Mouse (Mus musculus) right cerebral cortex, adult 2 months (tissue): ENCODE data around the gene Chchd5.
A peak's percentile ranks its signal among the peaks of the same experiment; 100 is the strongest.

Experiments
- DNase-seq, 2 experiments: peaks; one replicate each; pipeline ENCODE4 v3.0.0; 2021 to 2022; ENCODE audit warnings: low spot score in 2 of 2

The Chchd5 gene

GRCm38 (mm10) chr2:129152751-129153150 is 23.3 kb downstream of the Chchd5 start:
- no peak for DNase-seq

GRCm38 (mm10) chr2:129164815-129165214 is 35.3 kb downstream of the Chchd5 start:
- DNase-seq, result no peak

DNA sequence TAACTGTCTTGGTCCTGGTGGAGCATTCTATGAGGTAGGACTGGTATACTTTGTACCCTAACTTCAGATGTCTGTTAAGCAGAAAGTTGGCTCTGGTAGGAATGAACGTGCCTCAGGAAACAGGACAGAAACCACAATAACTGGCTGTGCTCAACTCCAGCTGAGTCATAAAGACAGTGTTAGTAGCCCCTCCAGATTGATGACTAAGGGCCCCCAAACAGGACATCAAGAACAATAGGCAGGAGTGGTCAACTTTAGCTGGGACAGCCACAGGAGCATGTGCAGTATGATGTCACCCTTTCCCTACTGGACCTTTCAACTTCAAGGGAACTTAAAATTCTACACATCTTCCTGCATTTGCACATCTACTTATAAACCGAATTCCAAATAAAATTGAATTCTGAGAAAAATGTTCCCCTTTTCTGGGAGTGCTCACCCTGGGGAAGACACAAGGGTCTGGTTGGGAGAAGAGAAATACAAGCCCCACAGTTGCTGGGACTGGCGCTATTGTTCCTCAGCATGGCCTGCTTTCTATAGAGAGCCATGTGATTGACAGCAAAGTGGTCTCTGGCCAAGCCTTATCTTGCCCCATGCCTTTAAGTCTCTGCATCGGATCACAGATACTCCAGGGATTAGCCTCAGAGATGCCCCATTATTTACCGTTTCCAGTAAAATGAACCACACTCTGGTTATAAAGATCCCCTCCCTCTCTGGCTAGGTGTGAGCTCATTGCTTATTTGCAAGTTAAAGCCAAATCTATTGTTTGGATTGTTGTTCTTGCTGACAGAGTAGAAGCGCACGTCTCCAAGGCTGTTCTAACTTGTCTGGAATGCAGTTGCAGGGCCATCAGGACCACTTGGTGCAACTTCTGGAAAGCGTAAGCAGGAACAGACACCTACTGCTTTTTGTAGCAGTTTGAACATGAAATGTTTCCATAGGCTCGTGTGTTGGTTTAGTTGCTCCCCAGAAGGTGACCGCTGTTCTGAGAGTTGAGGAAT is 37.3 kb downstream of the Chchd5 start:
- DNase-seq, result no peak

GRCm38 (mm10) chr2:129173386-129173785 is 43.9 kb downstream of the Chchd5 start:
- no peak for DNase-seq

DNA sequence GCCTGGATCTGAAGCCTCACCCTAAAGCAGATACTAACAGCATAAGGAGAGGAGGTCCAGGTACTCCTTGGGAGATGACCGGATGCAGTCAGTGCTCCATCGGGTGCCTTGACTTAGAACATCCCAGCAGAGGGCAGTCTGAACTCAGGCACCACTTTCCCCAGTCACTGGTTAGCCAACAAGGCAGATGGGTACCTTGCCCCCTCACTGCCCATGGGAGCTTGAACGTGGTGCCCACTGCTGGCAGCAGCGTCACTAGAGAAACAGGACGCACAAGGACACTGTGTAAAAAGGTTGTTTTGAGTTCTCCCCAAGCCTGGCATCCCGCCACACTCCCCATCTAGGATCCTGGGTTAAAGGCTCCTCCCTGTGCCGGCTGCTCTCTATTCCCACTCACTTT is 45.0 kb downstream of the Chchd5 start:
- peak; percentile 58 to 65 for DNase-seq

GRCm38 (mm10) chr2:129175636-129176035 is 46.1 kb downstream of the Chchd5 start:
- DNase-seq, result no peak

DNA sequence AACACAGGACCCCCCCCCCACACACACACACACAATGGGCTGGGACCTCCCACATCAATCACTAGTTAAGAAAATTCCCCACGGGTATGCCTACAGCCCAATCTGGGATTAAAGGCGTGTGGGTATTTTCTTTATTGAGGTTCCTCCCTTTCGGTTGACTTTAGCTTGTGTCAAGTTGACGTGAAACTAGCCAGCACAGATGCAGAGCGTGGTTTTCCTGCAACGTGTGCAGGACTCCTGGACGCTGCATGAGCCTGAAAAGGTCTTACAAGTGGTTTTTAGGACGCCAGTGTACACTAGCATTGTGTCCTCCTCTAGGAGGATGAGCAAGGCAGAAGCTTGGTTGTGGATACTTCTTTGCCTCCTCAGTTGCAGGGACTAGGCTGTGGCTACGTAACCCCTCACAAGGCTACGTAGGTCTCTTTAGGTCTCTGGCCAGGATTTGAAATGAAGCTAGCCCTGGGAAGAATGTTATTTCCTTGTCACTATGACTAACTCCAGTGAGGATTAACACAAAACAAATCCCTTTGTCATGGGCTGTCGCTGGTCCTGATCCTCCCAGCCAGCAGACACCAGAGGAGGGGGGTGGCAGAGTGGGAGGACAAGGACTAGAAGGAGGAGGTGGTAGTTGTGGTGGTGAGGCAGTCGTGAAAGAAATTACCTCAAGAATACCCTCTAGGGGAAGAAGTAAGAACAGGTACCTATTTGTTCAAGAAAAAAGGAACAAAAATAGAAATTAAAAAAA is 47.3 kb downstream of the Chchd5 start:
- no peak for DNase-seq

DNA sequence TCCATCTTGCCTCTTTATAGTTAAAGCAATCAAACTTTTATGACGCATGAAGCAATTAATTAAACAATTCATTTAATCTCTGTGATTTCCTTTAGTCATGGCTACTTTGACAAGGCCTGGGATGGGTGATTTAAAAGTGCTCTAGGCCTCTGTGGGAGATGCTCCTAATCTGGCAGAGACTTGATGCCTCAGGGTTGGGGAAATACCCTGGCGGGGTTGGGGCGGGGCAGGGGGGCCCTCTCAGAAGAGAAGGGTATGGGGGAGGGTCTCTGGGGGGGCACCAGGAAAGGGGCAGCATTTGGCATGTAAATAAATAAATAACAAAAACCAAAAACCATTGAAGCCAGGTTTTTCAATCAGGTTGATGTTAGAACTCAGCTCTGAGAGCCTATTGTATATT is 48.2 kb downstream of the Chchd5 start:
- no peak for DNase-seq

GRCm38 (mm10) chr2:129178182-129178908 is 48.8 kb downstream of the Chchd5 start:
- DNase-seq, result no peak

- no peak for DNase-seq
Observed at GRCm38 (mm10) chr2:129179946-129180853, 50.7 kb downstream of the Chchd5 start.

DNA sequence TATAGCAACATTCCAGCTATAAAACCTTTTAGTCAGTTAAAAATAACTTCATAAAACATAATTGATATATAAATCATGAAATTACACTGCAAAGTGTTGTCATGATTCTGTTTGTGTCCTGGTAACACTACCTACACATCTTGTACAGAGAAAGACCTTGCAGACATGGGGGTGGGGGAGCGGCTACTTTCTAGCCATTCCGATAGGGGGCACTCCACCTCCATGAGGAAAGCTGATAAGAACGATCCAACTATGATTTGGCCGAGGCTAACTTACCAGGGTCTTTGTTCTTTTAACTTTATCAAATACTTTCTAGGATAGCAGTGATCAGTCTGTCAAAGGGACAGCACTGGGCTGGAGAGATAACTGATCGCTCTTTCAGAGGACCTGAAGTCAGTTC is 52.0 kb downstream of the Chchd5 start:
- no peak for DNase-seq

GRCm38 (mm10) chr2:129182412-129182811 is 52.9 kb downstream of the Chchd5 start:
- DNase-seq, result no peak

GRCm38 (mm10) chr2:129183561-129184031 is 54.1 kb downstream of the Chchd5 start:
- peak; percentile 66 to 73 for DNase-seq
